Mouse (Mus musculus) lung, embryonic 14.5 days (tissue): ENCODE data around the gene Ube2q1. TPM values are rescaled to one million over a fixed set of nuclear protein-coding genes. Genes with fewer than 3 reads are reported as not detected.

Experiments
- ATAC-seq: fragments of 200-750 bp; cut with Nextera tagmentation; 2 replicates; pipeline ENCODE4 v1.8.0; 2017; ENCODE audit warnings: mild to moderate bottlenecking, moderate TSS enrichment, moderate library complexity; ENCODE audit not compliant: insufficient read depth
- DNase-seq: peaks from one replicate; pipeline ENCODE4 v3.0.0-alpha.2; 2015
- H3K27ac ChIP-seq: fragments of 300-500 bp; sonication (generic); 2 replicates; pipeline ENCODE4 v1.5.1; 2014; ENCODE audit warnings: low read depth, mild to moderate bottlenecking, moderate library complexity
- H3K27me3 ChIP-seq: fragments of 300-500 bp; sonication (generic); 2 replicates; pipeline ENCODE4 v1.6.1; 2014; ENCODE audit warnings: low read length, control low read depth; ENCODE audit not compliant: insufficient read depth
- H3K36me3 ChIP-seq: fragments of 300-500 bp; sonication (generic); 2 replicates; pipeline ENCODE4 v1.6.1; 2014; ENCODE audit warnings: control low read depth; ENCODE audit not compliant: insufficient read depth
- H3K4me1 ChIP-seq: fragments of 300-500 bp; sonication (generic); 2 replicates; pipeline ENCODE4 v1.6.1; 2014; ENCODE audit warnings: antibody characterized with exemption, control low read depth; ENCODE audit not compliant: insufficient read depth
- H3K4me2 ChIP-seq: fragments of 300-500 bp; sonication (generic); 2 replicates; pipeline ENCODE4 v1.6.1; 2014; ENCODE audit warnings: mild to moderate bottlenecking
- H3K4me3 ChIP-seq: fragments of 300-500 bp; sonication (generic); 2 replicates; pipeline ENCODE4 v1.5.1; 2014; ENCODE audit warnings: low read depth, low read length
- H3K9ac ChIP-seq: fragments of 300-500 bp; sonication (generic); 2 replicates; pipeline ENCODE4 v1.6.1; 2014
- H3K9me3 ChIP-seq: fragments of 300-500 bp; sonication (generic); 2 replicates; pipeline ENCODE4 v1.6.1; 2016; ENCODE audit warnings: low read depth, low read length, control low read depth
- CTCF ChIP-seq: IDR thresholded peaks from 2 replicates; pipeline ENCODE4 v1.5.1; 2016; ENCODE audit warnings: antibody characterized with exemption, low read depth
- WGBS: fragments of 180-500 bp; shearing (Covaris S2); extraction: QIAGEN DNeasy Blood & Tissue Kit; methylation state at CpG from one replicate; pipeline ENCODE4 v1.1.7; 2014; 5-methylcytosine and 5-hydroxymethylcytosine counted together
- polyA plus RNA-seq: library from polyadenylated mRNA; unstranded; fragments of >200 nt; fragmentation: Nextera tagmentation; extraction: Ambion mirVana; gene quantifications from 2 replicates; pipeline ENCODE4 v1.2.1, GENCODE M21; 2014

Ube2q1 gene
- polyA plus RNA-seq, 1 experiment from 2014 or later = 22.8 TPM

GRCm38 (mm10) chr3:89772588-89772967 is 838 bp upstream of the Ube2q1 start:
- peak overlapping the region; percentile 94 for H3K4me2 ChIP-seq
- H3K4me3 ChIP-seq = peak overlapping the region; percentile 98
- H3K27me3 ChIP-seq = no peaks in the 10 kb centered on the region
- H3K9ac ChIP-seq = peak overlapping the region; percentile 93
- 1% methylated on average over 17 of the region's 17 CpGs for WGBS
- H3K9me3 ChIP-seq = no peaks in the 10 kb centered on the region
- TF ChIP-seq CTCF = peak; percentile 98
- 0 out of 2 replicates have a peak, but pooled peaks cover 6% of the 10 kb centered on the region for H3K4me1 ChIP-seq
- peak; percentile 67 for ATAC-seq
- peak overlapping the region; percentile 96 for H3K27ac ChIP-seq
- H3K36me3 ChIP-seq = peaks cover 24% of the 10 kb centered on the region
- peak; percentile 93 for DNase-seq

- Histone ChIP-seq H3K4me3 (peak overlapping the region; percentile 98), H3K36me3 (peaks cover 36% of the 10 kb centered on the region), H3K4me1 (0 out of 2 replicates have a peak, but pooled peaks cover 6% of the 10 kb centered on the region), H3K9ac (peak overlapping the region; percentile 93), H3K4me2 (peak overlapping the region; percentile 94), H3K27me3 (no peaks in the 10 kb centered on the region), H3K9me3 (no peaks in the 10 kb centered on the region), H3K27ac (peak overlapping the region; percentile 96)
- 0% methylated on average over 33 of the region's 37 CpGs for WGBS
- peak; percentile 40 for ATAC-seq
- no peak for TF ChIP-seq CTCF
- DNase-seq = peak; percentile 41
Observed at GRCm38 (mm10) chr3:89773740-89774211, 360 bp downstream of the Ube2q1 start.

- peak overlapping the region; percentile 98 for H3K4me3 ChIP-seq
- no peaks in the 10 kb centered on the region for H3K9me3 ChIP-seq
- 31% methylated on average over 15 of the region's 15 CpGs for WGBS
- DNase-seq (no peak), ATAC-seq (no peak)
- no peak for TF ChIP-seq CTCF
- H3K36me3 ChIP-seq = peaks cover 42% of the 10 kb centered on the region
- H3K27me3 ChIP-seq = no peaks in the 10 kb centered on the region
- H3K27ac ChIP-seq = no peak overlapping the region; the same call in 1 of the 2 replicates
- peak overlapping the region; percentile 94 for H3K4me2 ChIP-seq
- peak overlapping the region; percentile 93 for H3K9ac ChIP-seq
- 0 out of 2 replicates have a peak, but pooled peaks cover 6% of the 10 kb centered on the region for H3K4me1 ChIP-seq
Observed at GRCm38 (mm10) chr3:89774236-89774960, 982 bp downstream of the Ube2q1 start.

GRCm38 (mm10) chr3:89776001-89776400 is 2.6 kb downstream of the Ube2q1 start:
- H3K9me3 ChIP-seq = no peaks in the 10 kb centered on the region
- 70% methylated on average over 4 of the region's 4 CpGs for WGBS
- peak overlapping the region; percentile 94; the same call in 1 of the 2 replicates for H3K4me2 ChIP-seq
- 0 out of 2 replicates have a peak, but pooled peaks cover 6% of the 10 kb centered on the region for H3K4me1 ChIP-seq
- DNase-seq (no peak), ATAC-seq (no peak)
- no peak overlapping the region; the same call in 1 of the 2 replicates for H3K9ac ChIP-seq
- no peak overlapping the region for H3K27ac ChIP-seq
- TF ChIP-seq CTCF = no peak
- no peak overlapping the region for H3K4me3 ChIP-seq
- H3K27me3 ChIP-seq = no peaks in the 10 kb centered on the region
- peaks cover 58% of the 10 kb centered on the region for H3K36me3 ChIP-seq

GRCm38 (mm10) chr3:89780102-89780501 is 6.7 kb downstream of the Ube2q1 start:
- Histone ChIP-seq H3K4me1 (no peaks in the 10 kb centered on the region), H3K9me3 (no peaks in the 10 kb centered on the region), H3K4me2 (no peak overlapping the region), H3K9ac (no peak overlapping the region), H3K4me3 (no peak overlapping the region), H3K36me3 (peaks cover 88% of the 10 kb centered on the region), H3K27ac (no peak overlapping the region), H3K27me3 (no peaks in the 10 kb centered on the region)
- TF ChIP-seq CTCF = no peak
- WGBS = 85% methylated on average over 4 of the region's 4 CpGs
- no peak for ATAC-seq
- DNase-seq = no peak

GRCm38 (mm10) chr3:89781640-89782039 is 8.2 kb downstream of the Ube2q1 start:
- no peak for ATAC-seq
- TF ChIP-seq CTCF = no peak
- no peak overlapping the region for H3K9ac ChIP-seq
- no peak for DNase-seq
- H3K27me3 ChIP-seq = no peaks in the 10 kb centered on the region
- H3K4me1 ChIP-seq = no peaks in the 10 kb centered on the region
- H3K27ac ChIP-seq = no peak overlapping the region
- no peak overlapping the region for H3K4me2 ChIP-seq
- peaks cover 74% of the 10 kb centered on the region for H3K36me3 ChIP-seq
- no peaks in the 10 kb centered on the region for H3K9me3 ChIP-seq
- WGBS = 73% methylated on average over 5 of the region's 5 CpGs
- H3K4me3 ChIP-seq = no peak overlapping the region

GRCm38 (mm10) chr3:89784991-89785753 is 11.8 kb downstream of the Ube2q1 start:
- H3K4me2 ChIP-seq = no peak overlapping the region
- no peaks in the 10 kb centered on the region for H3K4me1 ChIP-seq
- no peak overlapping the region for H3K27ac ChIP-seq
- no peaks in the 10 kb centered on the region for H3K9me3 ChIP-seq
- WGBS = 9% methylated on average over 11 of the region's 11 CpGs
- H3K27me3 ChIP-seq = no peaks in the 10 kb centered on the region
- no peak overlapping the region for H3K4me3 ChIP-seq
- peak; percentile 87 for DNase-seq
- ATAC-seq = peak; percentile 69
- no peak overlapping the region for H3K9ac ChIP-seq
- peaks cover 38% of the 10 kb centered on the region for H3K36me3 ChIP-seq
- peak; percentile 93 for TF ChIP-seq CTCF
